Mouse (Mus musculus): ENCODE data around the gene Ccdc113. TPM values are rescaled to one million over a fixed set of nuclear protein-coding genes. Genes with fewer than 3 reads are reported as not detected.

Ccdc113 gene
- total and polyA plus RNA-seq, 3 experiments, result not detected

- H3K27me3 ChIP-seq (replicated peaks), result no peaks in the 10 kb centered on the region
- dilution Hi-C loops (cut with MboI; ENCODE audit: extremely low pct_ligation_motif_present, extremely low pct_unique_long_range_greater_than_20kb, low sequenced_read_pairs) (no loop called here), in situ Hi-C loops (cut with MboI; ENCODE audit: low pct_ligation_motif_present, low pct_unique_long_range_greater_than_20kb, low sequenced_read_pairs) (no loop called here)
- no peak overlapping the region for H3K9ac ChIP-seq (ENCODE audit: insufficient read depth, low read depth)
- H3K79me2 ChIP-seq (replicated peaks; ENCODE audit: control insufficient read depth, extremely low read depth, insufficient read depth, poor library complexity, severe bottlenecking), result no peaks in the 10 kb centered on the region
- H3K27ac ChIP-seq (ENCODE audit: insufficient read depth, low read depth), result no peak overlapping the region
- no peak for DNase-seq (ENCODE audit: extremely low read depth)
- H3K4me2 ChIP-seq (ENCODE audit: insufficient read depth, low read depth, poor library complexity, severe bottlenecking), result no peak overlapping the region
- H3K36me3 ChIP-seq (replicated peaks in 1 of 2; ENCODE audit: control insufficient read depth in 1 of 2, insufficient read depth in 1 of 2, low read length in 1 of 2), result no peaks in the 10 kb centered on the region
- TF ChIP-seq IRF4 (IDR thresholded peaks at IDR 0.05; ENCODE audit: low read depth, low read length) (no peak), MAZ (IDR thresholded peaks at IDR 0.05; ENCODE audit: low read depth, low read length) (no peak), JUN (IDR thresholded peaks at IDR 0.05; ENCODE audit: insufficient read depth, low read depth, low read length) (no peak), POLR2A (IDR thresholded peaks at IDR 0.05; ENCODE audit: low read depth, low read length) (no peak), CTCF (conservative IDR thresholded peaks at IDR 0.05 in 1 of 2, IDR thresholded peaks at IDR 0.05 in 1 of 2; ENCODE audit: low read depth in 2 of 2, low read length in 2 of 2) (no peak), MXI1 (IDR thresholded peaks at IDR 0.05; ENCODE audit: low read depth, low read length) (no peak), RAD21 (IDR thresholded peaks at IDR 0.05; ENCODE audit: low read depth, low read length) (no peak), ZKSCAN1 (IDR thresholded peaks at IDR 0.05; ENCODE audit: borderline replicate concordance, low read depth, low read length) (no peak), MEF2A (IDR thresholded peaks at IDR 0.05; ENCODE audit: borderline replicate concordance, low read depth, low read length) (no peak), UBTF (IDR thresholded peaks at IDR 0.05; ENCODE audit: low read depth, low read length) (no peak), USF1 (IDR thresholded peaks at IDR 0.05; ENCODE audit: low read depth, low read length) (no peak)
- H3K4me1 ChIP-seq (ENCODE audit: control insufficient read depth in 1 of 2, insufficient read depth in 2 of 2), result peaks cover 0 to 6% of the 10 kb centered on the region in 2 experiments; a peak in 2 of 4 replicates
- H3K9me3 ChIP-seq (replicated peaks; ENCODE audit: low read length), result peaks cover 5% of the 10 kb centered on the region
- no peak overlapping the region for H3K4me3 ChIP-seq (replicated peaks in 1 of 3; ENCODE audit: low read depth in 2 of 3, low read length in 2 of 3, poor library complexity in 1 of 3)
These were observed 55.4 kb downstream of the Ccdc113 start for GRCm38 (mm10) chr8:95589282-95589681.

GRCm38 (mm10) chr8:95590539-95590938 lies 56.7 kb downstream of the Ccdc113 start:
- dilution Hi-C loops (cut with MboI; ENCODE audit: extremely low pct_ligation_motif_present, extremely low pct_unique_long_range_greater_than_20kb, low sequenced_read_pairs) (no loop called here), in situ Hi-C loops (cut with MboI; ENCODE audit: low pct_ligation_motif_present, low pct_unique_long_range_greater_than_20kb, low sequenced_read_pairs) (no loop called here)
- TF ChIP-seq USF2 (conservative IDR thresholded peaks at IDR 0.05; ENCODE audit: low read depth, low read length) (no peak), E2F4 (IDR thresholded peaks at IDR 0.05; ENCODE audit: insufficient replicate concordance, low read depth, low read length) (no peak), MAZ (IDR thresholded peaks at IDR 0.05; ENCODE audit: low read depth, low read length) (no peak), JUN (IDR thresholded peaks at IDR 0.05; ENCODE audit: insufficient read depth, low read depth, low read length) (no peak), SIN3A (IDR thresholded peaks at IDR 0.05; ENCODE audit: low read length) (no peak), NRF1 (IDR thresholded peaks at IDR 0.05; ENCODE audit: low read depth, low read length) (no peak), KAT2A (IDR thresholded peaks at IDR 0.05; ENCODE audit: insufficient replicate concordance, low read length) (no peak), TCF12 (IDR thresholded peaks at IDR 0.05; ENCODE audit: low read depth, low read length) (no peak), MXI1 (IDR thresholded peaks at IDR 0.05; ENCODE audit: low read depth, low read length) (no peak)
- H3K27ac ChIP-seq (ENCODE audit: insufficient read depth, low read depth), result no peak overlapping the region
- no peak overlapping the region for H3K4me2 ChIP-seq (ENCODE audit: insufficient read depth, low read depth, poor library complexity, severe bottlenecking)
- H3K27me3 ChIP-seq (replicated peaks), result no peaks in the 10 kb centered on the region
- H3K36me3 ChIP-seq (replicated peaks in 1 of 2; ENCODE audit: control insufficient read depth in 1 of 2, insufficient read depth in 1 of 2, low read length in 1 of 2), result no peaks in the 10 kb centered on the region
- no peak overlapping the region for H3K9ac ChIP-seq (ENCODE audit: insufficient read depth, low read depth)
- no peak overlapping the region for H3K4me3 ChIP-seq (replicated peaks in 1 of 3; ENCODE audit: low read depth in 2 of 3, low read length in 2 of 3, poor library complexity in 1 of 3)
- H3K9me3 ChIP-seq (replicated peaks; ENCODE audit: low read length), result peaks cover 5% of the 10 kb centered on the region
- no peak for DNase-seq (ENCODE audit: extremely low read depth)
- peaks cover 0 to 6% of the 10 kb centered on the region in 2 experiments; a peak in 2 of 4 replicates for H3K4me1 ChIP-seq (ENCODE audit: control insufficient read depth in 1 of 2, insufficient read depth in 2 of 2)
- H3K79me2 ChIP-seq (replicated peaks; ENCODE audit: control insufficient read depth, extremely low read depth, insufficient read depth, poor library complexity, severe bottlenecking), result no peaks in the 10 kb centered on the region

Data from CH12.LX (cell line).